Mouse (Mus musculus): ENCODE measurements around the gene Ccsap.

DNA sequence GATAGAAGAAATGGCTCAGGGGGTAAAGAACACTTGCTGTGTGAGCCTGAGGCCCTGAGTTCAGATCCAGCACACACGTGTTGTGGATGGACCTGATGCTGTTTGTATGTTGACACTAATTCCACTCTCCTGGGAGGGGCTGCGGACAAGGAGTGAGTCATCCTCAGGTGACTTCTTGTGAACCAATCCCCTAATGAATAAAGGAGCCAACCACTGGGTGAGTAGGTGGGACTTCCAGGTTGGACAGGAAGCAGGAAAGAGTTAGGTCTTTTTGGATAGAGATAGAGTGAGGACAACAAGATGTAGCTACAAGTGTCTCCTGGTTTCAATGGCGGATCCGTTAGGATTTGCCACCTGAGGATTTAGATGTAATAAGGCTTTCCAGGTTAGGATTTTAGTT is 10.7 kb downstream of the Ccsap start:
- TF ChIP-seq CTCF (IDR thresholded peaks at IDR 0.05; ENCODE audit: low read depth) = no peak
- no peak for TF ChIP-seq EP300 (IDR thresholded peaks at IDR 0.05; ENCODE audit: low read depth)
